Mouse (Mus musculus) gastrocnemius, postnatal 36 days (tissue): ENCODE measurements around the gene 1110012L19Rik. TPM values are rescaled to one million over a fixed set of nuclear protein-coding genes. Genes with fewer than 3 reads are reported as not detected.
A peak's percentile ranks its signal among the peaks of the same experiment; 100 is the strongest.
"Not testable (repeated sequence)": the region's sequence is repeated elsewhere in the genome, so short reads cannot be mapped to it uniquely, and the experiment has no call there.

Experiments used
- DNase-seq, 2 experiments: peaks; one replicate each; pipeline ENCODE4 v3.0.0; 2022
- intact Hi-C: fragments of 180-260 bp; cut with DNase I; formaldehyde crosslinking; loops from one replicate; pipeline ENCODE4 v1.15.1; 2025
- long read RNA-seq, 2 experiments: library from polyadenylated mRNA; stranded (forward); transcript quantifications; one replicate each; pipeline ENCODE4 v2.0.0; 2021
- total RNA-seq, 2 experiments: library from RNA; stranded (reverse); gene quantifications; 2 replicates each; pipeline ENCODE4 v1.2.3; 2021

Gene 1110012L19Rik
- 10 to 100 TPM; 17.3 to 19.6 TPM for total RNA-seq
- long read RNA-seq, experiment 1, transcript 1110012L19Rik-201 (3 exons, 1,094 nt) = major isoform, 41 of 43 reads
- long read RNA-seq, experiment 1, partial matches to known transcripts = 2 of 43 reads
- long read RNA-seq, experiment 1, other reads (novel, unspliced or antisense) = 0 of 43 reads
- long read RNA-seq, experiment 2, transcript 1110012L19Rik-201 (3 exons, 1,094 nt) = major isoform, 52 of 53 reads
- long read RNA-seq, experiment 2, partial matches to known transcripts = 1 of 53 reads
- long read RNA-seq, experiment 2, other reads (novel, unspliced or antisense) = 0 of 53 reads

DNA sequence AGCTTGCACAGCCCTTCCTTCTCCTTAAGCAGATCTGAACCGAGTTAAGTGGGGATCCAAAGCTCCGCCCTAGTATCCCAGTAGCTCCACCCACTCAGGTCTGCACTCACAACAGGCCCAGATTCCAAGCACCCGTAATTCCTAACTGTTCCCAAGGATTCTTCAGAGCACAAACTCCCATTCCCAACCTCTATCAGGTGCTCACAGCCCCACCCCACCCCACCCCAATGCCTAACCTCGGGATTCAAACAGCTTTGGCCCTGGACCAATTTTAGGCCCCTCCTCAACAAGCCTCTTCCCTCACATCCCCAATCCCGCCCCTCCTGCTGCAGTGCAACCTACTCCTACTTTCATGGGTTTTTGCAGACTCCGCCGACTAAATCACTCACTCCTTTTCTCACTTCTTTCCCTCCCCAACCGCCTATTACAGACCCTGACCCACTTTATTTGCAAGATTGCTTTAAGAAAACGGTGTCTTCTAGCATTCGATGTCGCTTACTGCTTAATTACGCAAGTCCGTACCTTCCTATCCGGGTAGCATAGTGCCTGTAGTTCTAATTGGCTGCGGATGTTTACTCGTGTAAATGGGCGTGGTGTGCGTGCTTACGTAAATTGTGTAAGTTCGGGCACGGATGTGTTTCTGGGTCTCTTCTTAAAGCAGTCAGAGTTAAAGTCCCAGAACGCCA is at the start of gene 1110012L19Rik:
TSS of gene 1110012L19Rik (plus strand) at position 602 of the 686 bp plus-strand sequence.
- DNase-seq = peak; percentile 40 to 45
- intact Hi-C loops = loop anchor here (10.0 kb wide), 1 partner anchor 69 kb away; no protein-coding TSS in a partner anchor

DNA sequence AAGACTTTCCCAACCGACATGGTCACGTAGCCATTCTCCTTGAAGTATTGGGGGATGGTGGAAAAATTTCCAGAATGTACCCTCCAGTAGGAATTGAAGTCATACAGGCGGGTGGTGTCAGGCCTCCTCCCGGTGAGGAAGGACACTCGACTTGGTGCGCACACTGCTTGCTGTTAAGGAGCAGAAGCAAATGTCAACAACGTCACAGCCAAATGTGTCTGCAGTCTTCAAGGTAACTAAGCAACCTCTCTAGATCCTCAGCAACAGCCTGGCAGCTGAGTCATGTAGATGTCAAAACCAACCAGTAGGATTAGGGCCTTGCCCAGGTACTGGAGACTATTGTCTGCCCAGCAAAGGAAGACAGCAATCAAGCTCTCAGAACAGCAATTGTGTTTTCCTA is 22.7 kb upstream of the 1110012L19Rik start:
- intact Hi-C loops = no loop called here
- DNase-seq = no peak

- intact Hi-C loops = no loop called here
Observed at GRCm38 (mm10) chrX:70363446-70363845, 22.2 kb upstream of the 1110012L19Rik start.

GRCm38 (mm10) chrX:70364202-70364601 is 21.5 kb upstream of the 1110012L19Rik start:
- intact Hi-C loops = no loop called here
- DNase-seq = no peak

More at GRCm38 (mm10) chrX:70363446-70363845, 22.2 kb upstream of the 1110012L19Rik start:
- DNase-seq = no peak

DNA sequence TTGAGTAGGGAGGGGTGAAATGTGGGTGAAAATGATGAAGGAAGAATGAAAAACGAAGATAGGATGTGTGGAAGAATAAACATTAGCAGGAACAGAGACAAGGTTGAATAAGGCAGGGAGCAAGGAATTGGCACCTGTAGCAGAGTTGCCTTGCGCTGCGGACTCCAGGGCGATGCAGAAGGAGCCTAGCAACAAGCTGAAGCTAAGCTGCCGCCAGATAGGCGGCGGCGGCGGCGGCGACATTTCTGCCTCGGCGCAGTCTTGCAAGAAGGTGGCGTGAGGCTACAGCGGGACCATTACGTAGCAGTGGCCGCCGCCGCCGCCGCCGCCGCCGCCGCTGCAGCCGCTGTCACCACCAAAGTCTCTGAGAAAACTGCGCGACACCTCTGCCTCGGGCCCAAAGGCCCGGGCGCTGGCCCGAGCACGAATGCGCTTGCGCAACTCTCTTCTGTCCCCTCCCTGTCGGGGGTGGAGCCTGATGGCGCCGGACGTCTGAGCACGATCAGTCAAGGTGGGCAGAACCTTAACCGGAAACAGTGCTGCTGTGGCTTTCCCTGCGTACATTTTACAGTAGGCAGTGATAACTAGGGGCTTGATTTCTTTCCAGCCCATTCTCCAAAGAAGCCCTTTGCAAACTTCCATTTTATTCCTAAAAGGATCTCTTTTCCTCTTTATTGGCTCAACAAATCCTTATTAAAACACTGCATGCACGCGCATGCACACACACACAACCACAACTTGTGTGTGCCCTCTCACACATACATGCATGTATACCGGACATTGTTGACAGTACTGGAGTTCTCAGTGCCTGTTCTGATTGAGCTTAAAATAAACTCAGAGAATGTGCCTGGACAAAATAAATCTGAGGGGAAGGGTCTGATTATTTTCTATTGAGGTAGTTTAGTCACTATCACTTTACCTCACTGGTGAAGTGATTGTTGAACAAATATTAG is 20.7 kb upstream of the 1110012L19Rik start, which contains the start of gene Ids:
TSS of gene Ids (minus strand) at position 424 of the 953 bp plus-strand sequence.
- intact Hi-C loops = no loop called here
- peak; percentile 69 to 81 for DNase-seq

DNA sequence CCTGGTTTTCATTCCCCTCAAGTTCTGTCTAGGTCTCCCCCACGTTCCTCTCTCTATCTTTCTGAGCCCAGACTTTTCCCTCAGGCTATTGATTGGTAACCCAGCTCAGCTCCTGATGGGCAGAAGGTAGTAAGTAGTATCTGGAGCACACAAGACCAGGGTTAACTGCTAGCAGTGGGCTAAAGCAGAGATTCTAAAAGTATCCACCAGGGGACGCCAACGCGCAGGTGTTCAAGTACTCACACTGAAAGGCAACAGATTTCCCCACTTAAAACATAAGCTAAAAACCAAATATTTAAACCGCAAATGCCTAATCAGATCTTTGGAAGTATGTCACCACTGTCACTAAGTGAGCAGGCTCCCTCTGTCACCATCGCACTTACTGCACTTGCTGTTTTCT is 15.9 kb upstream of the 1110012L19Rik start:
- DNase-seq, intact Hi-C loops: not testable (repeated sequence)

DNA sequence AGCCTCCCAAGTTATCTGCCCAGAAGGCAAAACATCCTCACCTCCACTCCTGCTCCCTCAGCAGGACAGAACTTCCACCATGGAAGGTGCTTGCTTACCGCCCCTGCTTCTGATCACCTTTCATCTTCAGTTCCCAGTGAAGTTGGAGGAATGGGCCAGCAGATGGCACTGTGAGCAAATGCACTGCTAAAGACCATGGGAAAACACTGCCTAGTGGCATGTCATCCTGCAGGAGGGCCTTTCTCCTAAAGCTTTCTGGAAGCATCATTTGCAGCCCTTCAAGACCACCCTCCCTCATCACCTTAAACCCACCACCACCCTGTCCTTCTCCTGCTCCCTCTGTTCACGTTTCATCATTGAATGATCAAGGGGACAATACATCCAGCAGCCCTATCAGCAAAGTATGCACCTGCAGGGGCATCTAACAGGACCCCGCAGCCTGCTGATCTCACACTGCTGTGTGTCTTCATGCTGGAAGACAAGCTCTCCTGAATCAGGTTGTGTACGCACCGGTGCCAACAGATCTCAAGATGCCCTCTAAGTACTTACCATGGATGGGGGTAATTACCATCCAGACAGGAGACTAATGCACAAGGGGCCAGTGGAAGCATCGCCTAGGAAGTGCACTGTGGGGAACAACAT is 11.1 kb upstream of the 1110012L19Rik start:
- intact Hi-C loops, DNase-seq: not testable (repeated sequence)

- DNase-seq = no peak
- intact Hi-C loops = loop anchor here (10.0 kb wide), 1 partner anchor 70 kb away; no protein-coding TSS in a partner anchor
Observed at GRCm38 (mm10) chrX:70384917-70385275, 781 bp upstream of the 1110012L19Rik start.

- intact Hi-C loops = loop anchor here (10.0 kb wide), 1 partner anchor 69 kb away; no protein-coding TSS in a partner anchor
- no peak for DNase-seq
Observed at GRCm38 (mm10) chrX:70385962-70386351, 280 bp downstream of the 1110012L19Rik start.

GRCm38 (mm10) chrX:70392636-70393035 is 7.0 kb downstream of the 1110012L19Rik start:
- intact Hi-C loops, DNase-seq: not testable (repeated sequence)

GRCm38 (mm10) chrX:70425473-70425872 is 39.8 kb downstream of the 1110012L19Rik start:
- DNase-seq, intact Hi-C loops: not testable (repeated sequence)

Other genes with a start within 250 kb of the 1110012L19Rik start
- 10 to 100 TPM; 12.2 to 13.5 TPM for gene Ids, start 20.8 kb upstream of the 1110012L19Rik start, total RNA-seq
- gene Tmem185a, start 91.3 kb downstream of the 1110012L19Rik start, total RNA-seq = 10 to 100 TPM; 33.3 to 38.1 TPM